Mouse (Mus musculus): ENCODE results near the gene Vwa2. TPM values are rescaled to one million over a fixed set of nuclear protein-coding genes. Genes with fewer than 3 reads are reported as not detected.

Vwa2 gene
- polyA plus RNA-seq, 1 experiment from 2014 or later = 0.11 TPM

GRCm38 (mm10) chr19:56852590-56852989, 21.5 kb upstream of the Vwa2 start:
- Histone ChIP-seq H3K27ac (ENCODE audit: low read depth, low read length) (no peak overlapping the region), H3K9ac (ENCODE audit: low read depth, low read length) (no peak overlapping the region), H3K4me1 (ENCODE audit: control insufficient read depth, insufficient read depth, low read length) (peaks cover 7% of the 10 kb centered on the region), H3K36me3 (ENCODE audit: control insufficient read depth, insufficient read depth, low read length) (no peaks in the 10 kb centered on the region), H3K4me2 (no peak overlapping the region), H3K9me3 (replicated peaks; ENCODE audit: control insufficient read depth, low read length) (no peaks in the 10 kb centered on the region), H3K4me3 (ENCODE audit: low read depth, low read length) (no peak overlapping the region), H3K27me3 (ENCODE audit: control insufficient read depth, insufficient read depth, low read length) (no peaks in the 10 kb centered on the region)
- no peak for ATAC-seq (replicated peaks; ENCODE audit: insufficient number of reproducible peaks, low FRiP score, low TSS enrichment)

GRCm38 (mm10) chr19:56856455-56856854, 17.6 kb upstream of the Vwa2 start:
- peak overlapping the region; percentile 46; the same call in 1 of the 2 replicates for H3K27ac ChIP-seq (ENCODE audit: low read depth, low read length)
- H3K9me3 ChIP-seq (replicated peaks; ENCODE audit: control insufficient read depth, low read length) = no peaks in the 10 kb centered on the region
- H3K4me2 ChIP-seq = no peak overlapping the region
- H3K27me3 ChIP-seq (ENCODE audit: control insufficient read depth, insufficient read depth, low read length) = no peaks in the 10 kb centered on the region
- H3K4me1 ChIP-seq (ENCODE audit: control insufficient read depth, insufficient read depth, low read length) = peaks cover 7% of the 10 kb centered on the region
- H3K36me3 ChIP-seq (ENCODE audit: control insufficient read depth, insufficient read depth, low read length) = no peaks in the 10 kb centered on the region
- H3K9ac ChIP-seq (ENCODE audit: low read depth, low read length) = no peak overlapping the region
- ATAC-seq (replicated peaks; ENCODE audit: insufficient number of reproducible peaks, low FRiP score, low TSS enrichment) = no peak; the same call in 1 of the 2 replicates
- H3K4me3 ChIP-seq (ENCODE audit: low read depth, low read length) = no peak overlapping the region
- WGBS (ENCODE audit: insufficient replicate concordance) = 19% methylated on average over 5 of the region's 5 CpGs

DNA sequence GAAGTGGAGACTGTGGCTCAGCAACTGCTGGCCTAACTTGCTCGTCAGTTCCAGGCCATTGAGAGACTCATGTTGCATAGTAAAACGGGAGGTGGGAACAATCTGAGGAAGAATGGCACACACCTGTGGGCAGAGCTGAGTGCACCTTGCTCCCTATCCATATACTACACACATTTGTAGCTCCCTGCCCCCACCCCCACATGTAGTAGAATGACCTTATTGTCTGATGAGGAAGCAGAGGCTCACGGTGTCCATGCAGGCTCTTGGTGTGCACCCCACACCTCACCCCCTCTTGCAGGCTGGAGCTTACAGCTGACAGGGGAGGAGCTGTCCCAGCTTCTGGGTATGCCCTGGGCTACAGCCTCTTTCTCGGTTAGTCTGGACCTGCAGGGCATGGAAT, 6.3 kb upstream of the Vwa2 start:
- Histone ChIP-seq H3K4me3 (ENCODE audit: low read depth, low read length) (no peak overlapping the region), H3K4me1 (ENCODE audit: control insufficient read depth, insufficient read depth, low read length) (no peaks in the 10 kb centered on the region), H3K27me3 (ENCODE audit: control insufficient read depth, insufficient read depth, low read length) (peaks cover 10% of the 10 kb centered on the region), H3K27ac (ENCODE audit: low read depth, low read length) (no peak overlapping the region), H3K4me2 (no peak overlapping the region), H3K36me3 (ENCODE audit: control insufficient read depth, insufficient read depth, low read length) (no peaks in the 10 kb centered on the region), H3K9me3 (replicated peaks; ENCODE audit: control insufficient read depth, low read length) (no peaks in the 10 kb centered on the region), H3K9ac (ENCODE audit: low read depth, low read length) (no peak overlapping the region)
- ATAC-seq (replicated peaks; ENCODE audit: insufficient number of reproducible peaks, low FRiP score, low TSS enrichment) = no peak
- WGBS (ENCODE audit: insufficient replicate concordance) = 65% methylated on average over 4 of the region's 4 CpGs

GRCm38 (mm10) chr19:56874601-56875315, 709 bp downstream of the Vwa2 start:
- Histone ChIP-seq H3K4me1 (ENCODE audit: control insufficient read depth, insufficient read depth, low read length) (peaks cover 10% of the 10 kb centered on the region), H3K4me2 (peak overlapping the region; percentile 98), H3K9me3 (replicated peaks; ENCODE audit: control insufficient read depth, low read length) (no peaks in the 10 kb centered on the region), H3K27me3 (ENCODE audit: control insufficient read depth, insufficient read depth, low read length) (peaks cover 57% of the 10 kb centered on the region), H3K36me3 (ENCODE audit: control insufficient read depth, insufficient read depth, low read length) (no peaks in the 10 kb centered on the region), H3K27ac (ENCODE audit: low read depth, low read length) (no peak overlapping the region), H3K9ac (ENCODE audit: low read depth, low read length) (0 out of 2 replicates have a peak overlapping the region, but pooled peaks have one; percentile 43), H3K4me3 (ENCODE audit: low read depth, low read length) (peak overlapping the region; percentile 58)
- WGBS (ENCODE audit: insufficient replicate concordance) = 9% methylated on average over 30 of the region's 30 CpGs
- no peak for ATAC-seq (replicated peaks; ENCODE audit: insufficient number of reproducible peaks, low FRiP score, low TSS enrichment)

DNA sequence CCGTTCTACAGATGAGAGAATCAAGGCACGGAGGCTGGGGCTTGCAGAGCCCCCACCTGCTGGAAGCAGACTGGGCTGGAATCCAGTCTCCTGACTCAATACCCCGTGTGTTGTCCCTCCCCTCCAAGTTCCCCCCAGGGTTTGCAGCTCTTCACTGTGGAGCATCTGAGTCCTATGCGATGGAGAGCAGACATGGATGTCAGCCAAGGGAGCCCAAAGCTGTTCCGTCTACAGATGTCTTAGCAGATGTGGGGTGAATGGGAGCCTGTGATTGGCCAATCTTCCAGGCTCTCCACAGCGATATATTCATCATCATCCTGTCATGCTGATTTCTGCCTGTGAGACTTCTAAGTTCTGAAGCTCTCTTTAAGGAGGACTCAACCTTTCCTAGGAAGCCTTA, 3.3 kb downstream of the Vwa2 start:
- peaks cover 50% of the 10 kb centered on the region for H3K27me3 ChIP-seq (ENCODE audit: control insufficient read depth, insufficient read depth, low read length)
- H3K9ac ChIP-seq (ENCODE audit: low read depth, low read length) = no peak overlapping the region
- H3K4me3 ChIP-seq (ENCODE audit: low read depth, low read length) = no peak overlapping the region
- H3K36me3 ChIP-seq (ENCODE audit: control insufficient read depth, insufficient read depth, low read length) = no peaks in the 10 kb centered on the region
- no peak for ATAC-seq (replicated peaks; ENCODE audit: insufficient number of reproducible peaks, low FRiP score, low TSS enrichment)
- H3K4me2 ChIP-seq = no peak overlapping the region
- H3K27ac ChIP-seq (ENCODE audit: low read depth, low read length) = no peak overlapping the region
- H3K4me1 ChIP-seq (ENCODE audit: control insufficient read depth, insufficient read depth, low read length) = peaks cover 12% of the 10 kb centered on the region
- no peaks in the 10 kb centered on the region for H3K9me3 ChIP-seq (replicated peaks; ENCODE audit: control insufficient read depth, low read length)
- WGBS (ENCODE audit: insufficient replicate concordance) = 60% methylated on average over 6 of the region's 6 CpGs

DNA sequence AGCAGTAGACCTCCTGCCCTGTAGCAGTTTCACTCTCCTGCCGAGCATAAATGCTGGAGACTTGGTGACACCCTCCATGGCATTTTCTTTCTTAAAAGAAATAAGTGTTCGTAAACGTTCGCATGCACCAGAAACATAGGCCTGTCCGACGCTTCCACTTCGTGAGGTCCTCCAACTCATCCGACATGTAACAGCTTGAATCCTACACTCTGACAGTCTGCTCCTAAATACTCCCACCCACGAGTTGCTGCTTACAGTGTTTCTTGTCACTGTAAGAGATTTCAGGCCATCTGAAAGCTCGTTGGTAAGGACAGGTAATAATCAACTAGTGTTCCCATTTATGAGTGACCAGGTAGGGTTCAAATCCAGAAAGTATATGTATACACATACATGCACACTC, 13.8 kb downstream of the Vwa2 start:
- Histone ChIP-seq H3K4me1 (ENCODE audit: control insufficient read depth, insufficient read depth, low read length) (peaks cover 8% of the 10 kb centered on the region), H3K9ac (ENCODE audit: low read depth, low read length) (no peak overlapping the region), H3K27me3 (ENCODE audit: control insufficient read depth, insufficient read depth, low read length) (no peaks in the 10 kb centered on the region), H3K27ac (ENCODE audit: low read depth, low read length) (no peak overlapping the region), H3K4me2 (no peak overlapping the region), H3K4me3 (ENCODE audit: low read depth, low read length) (no peak overlapping the region), H3K9me3 (replicated peaks; ENCODE audit: control insufficient read depth, low read length) (no peaks in the 10 kb centered on the region), H3K36me3 (ENCODE audit: control insufficient read depth, insufficient read depth, low read length) (no peaks in the 10 kb centered on the region)
- ATAC-seq (replicated peaks; ENCODE audit: insufficient number of reproducible peaks, low FRiP score, low TSS enrichment) = no peak
- WGBS (ENCODE audit: insufficient replicate concordance) = 82% methylated on average over 10 of the region's 10 CpGs

- no peak overlapping the region for H3K4me2 ChIP-seq
- H3K27ac ChIP-seq (ENCODE audit: low read depth, low read length) = no peak overlapping the region
- peaks cover under 1% of the 10 kb centered on the region; the same call in 1 of the 2 replicates for H3K4me1 ChIP-seq (ENCODE audit: control insufficient read depth, insufficient read depth, low read length)
- ATAC-seq (replicated peaks; ENCODE audit: insufficient number of reproducible peaks, low FRiP score, low TSS enrichment) = no peak
- no peak overlapping the region for H3K4me3 ChIP-seq (ENCODE audit: low read depth, low read length)
- H3K9ac ChIP-seq (ENCODE audit: low read depth, low read length) = no peak overlapping the region
- H3K36me3 ChIP-seq (ENCODE audit: control insufficient read depth, insufficient read depth, low read length) = no peaks in the 10 kb centered on the region
- H3K27me3 ChIP-seq (ENCODE audit: control insufficient read depth, insufficient read depth, low read length) = no peaks in the 10 kb centered on the region
- H3K9me3 ChIP-seq (replicated peaks; ENCODE audit: control insufficient read depth, low read length) = no peaks in the 10 kb centered on the region
- WGBS (ENCODE audit: insufficient replicate concordance) = 46% methylated on average over 5 of the region's 5 CpGs
Measured at GRCm38 (mm10) chr19:56888654-56889053, 14.6 kb downstream of the Vwa2 start.

DNA sequence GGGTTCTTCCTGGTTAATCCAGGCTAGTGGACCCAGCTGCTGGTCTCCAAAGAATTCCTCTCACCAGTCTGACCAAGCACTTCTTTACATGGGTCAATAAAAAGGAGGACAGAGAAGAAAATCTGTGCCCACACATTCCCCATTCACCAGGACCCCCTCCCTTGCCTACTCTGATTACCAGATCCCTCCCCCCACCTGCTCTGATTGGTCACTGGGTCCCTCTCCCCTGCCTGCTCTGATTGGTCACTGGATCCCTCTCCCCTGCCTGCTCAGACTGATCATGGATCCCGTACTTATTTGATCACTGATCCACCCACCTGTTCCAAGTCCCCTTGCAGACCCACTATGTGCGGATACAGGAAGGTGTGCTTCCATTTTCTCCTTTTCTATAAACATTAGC, 17.4 kb downstream of the Vwa2 start:
- no peak overlapping the region for H3K4me3 ChIP-seq (ENCODE audit: low read depth, low read length)
- no peak overlapping the region for H3K27ac ChIP-seq (ENCODE audit: low read depth, low read length)
- no peaks in the 10 kb centered on the region for H3K36me3 ChIP-seq (ENCODE audit: control insufficient read depth, insufficient read depth, low read length)
- H3K27me3 ChIP-seq (ENCODE audit: control insufficient read depth, insufficient read depth, low read length) = no peaks in the 10 kb centered on the region
- H3K4me2 ChIP-seq = no peak overlapping the region
- H3K9ac ChIP-seq (ENCODE audit: low read depth, low read length) = no peak overlapping the region
- ATAC-seq (replicated peaks; ENCODE audit: insufficient number of reproducible peaks, low FRiP score, low TSS enrichment) = no peak
- WGBS (ENCODE audit: insufficient replicate concordance) = 56% methylated on average over 2 of the region's 2 CpGs
- H3K9me3 ChIP-seq (replicated peaks; ENCODE audit: control insufficient read depth, low read length) = no peaks in the 10 kb centered on the region
- peaks cover 2% of the 10 kb centered on the region; the same call in 1 of the 2 replicates for H3K4me1 ChIP-seq (ENCODE audit: control insufficient read depth, insufficient read depth, low read length)

- no peak for ATAC-seq (replicated peaks; ENCODE audit: insufficient number of reproducible peaks, low FRiP score, low TSS enrichment)
- no peak overlapping the region for H3K27ac ChIP-seq (ENCODE audit: low read depth, low read length)
- H3K27me3 ChIP-seq (ENCODE audit: control insufficient read depth, insufficient read depth, low read length) = no peaks in the 10 kb centered on the region
- H3K4me2 ChIP-seq = no peak overlapping the region
- H3K4me3 ChIP-seq (ENCODE audit: low read depth, low read length) = no peak overlapping the region
- H3K4me1 ChIP-seq (ENCODE audit: control insufficient read depth, insufficient read depth, low read length) = peaks cover 5% of the 10 kb centered on the region; the same call in 1 of the 2 replicates
- 84% methylated on average over 5 of the region's 5 CpGs for WGBS (ENCODE audit: insufficient replicate concordance)
- no peak overlapping the region for H3K9ac ChIP-seq (ENCODE audit: low read depth, low read length)
- H3K9me3 ChIP-seq (replicated peaks; ENCODE audit: control insufficient read depth, low read length) = no peaks in the 10 kb centered on the region
- H3K36me3 ChIP-seq (ENCODE audit: control insufficient read depth, insufficient read depth, low read length) = no peaks in the 10 kb centered on the region
Measured at GRCm38 (mm10) chr19:56892586-56892985, 18.5 kb downstream of the Vwa2 start.

All from heart, embryonic 11.5 days (tissue).